In the genomic region with DNA sequence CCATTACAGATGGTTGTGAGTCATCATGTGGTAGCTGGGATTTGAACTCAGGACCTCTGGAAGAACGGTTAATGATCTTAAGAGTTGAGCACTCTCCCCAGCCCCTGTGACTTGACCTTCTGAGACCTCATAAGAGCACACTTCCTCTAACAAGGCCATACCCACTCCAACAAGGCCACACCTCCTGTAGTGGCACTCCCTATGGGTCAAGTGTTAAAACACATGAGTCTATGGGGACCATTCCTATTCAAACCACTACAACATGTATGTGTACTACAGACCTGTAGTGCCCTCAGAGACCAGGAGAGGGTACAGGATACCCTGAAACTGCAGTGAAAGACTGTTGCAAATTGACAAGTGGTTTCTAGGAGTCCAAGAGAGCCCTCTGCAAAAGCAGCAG, we compare ENCODE assay signal across 36 mouse cellular contexts. TPM values are rescaled to one million over a fixed set of nuclear protein-coding genes. Genes with fewer than 3 reads are reported as not detected.
DNase-seq lines count a peak whose midpoint lies in the region; ATAC-seq and TF ChIP-seq lines count a peak whose summit lies in the region.
"Had no signal": no experiment of that assay in that cellular context is flagged by ENCODE, and none has a peak within 500 bp of the region (broad histone marks: within the 10 kb centered on the region; RNA-seq: fewer than 3 reads in every experiment).

No protein-coding gene starts in this region.

- no peak overlapping the region for H3K4me3 ChIP-seq in lung, postnatal 0 days (ENCODE audit: low read depth, low read length)
- H3K4me3 ChIP-seq in neural tube, embryonic 15.5 days (replicated peaks), result no peak overlapping the region
- H3K4me3 ChIP-seq: embryonic facial prominence, embryonic 12.5 days; forebrain, embryonic 15.5 days; heart, embryonic 13.5 days; hindbrain, embryonic 10.5 days; intestine, embryonic 15.5 days; limb, embryonic 12.5 days; megakaryocyte, embryonic 14.5 days had no signal

- ATAC-seq in lung, postnatal 0 days, result 0 out of 2 replicates have a peak, but pooled peaks have one; percentile 30
- peak; percentile 39 for ATAC-seq in granulocyte monocyte progenitor cell, adult 5-6 weeks (replicated peaks; ENCODE audit: poor library complexity, severe bottlenecking)
- ATAC-seq in neural tube, embryonic 15.5 days (ENCODE audit: low FRiP score), result no peak
- ATAC-seq: forebrain, embryonic 15.5 days; hindbrain, embryonic 16.5 days; intestine, embryonic 15.5 days; Patski had no signal

- H3K27ac ChIP-seq in lung, postnatal 0 days (ENCODE audit: low read length), result no peak overlapping the region
- H3K27ac ChIP-seq in neural tube, embryonic 15.5 days (replicated peaks), result no peak overlapping the region
- H3K27ac ChIP-seq: embryonic facial prominence, embryonic 12.5 days; forebrain, embryonic 15.5 days; heart, embryonic 13.5 days; hindbrain, embryonic 10.5 days; intestine, embryonic 15.5 days; limb, embryonic 12.5 days had no signal

- no peaks in the 10 kb centered on the region for H3K9me3 ChIP-seq in lung, postnatal 0 days (ENCODE audit: low read length)
- no peaks in the 10 kb centered on the region for H3K9me3 ChIP-seq in neural tube, embryonic 15.5 days (replicated peaks)
- H3K9me3 ChIP-seq: embryonic facial prominence, embryonic 12.5 days; forebrain, embryonic 15.5 days; heart, embryonic 13.5 days; hindbrain, embryonic 10.5 days; intestine, embryonic 15.5 days; limb, embryonic 12.5 days; megakaryocyte, embryonic 14.5 days had no signal

- DNase-seq in lung, postnatal 0 days (ENCODE audit: low spot score), result no peak
- DNase-seq in lung, adult 18-20 months, result no peak
- peak; percentile 39 for DNase-seq in ES-CJ7 (ENCODE audit: low read depth, low spot score)
- DNase-seq in splenic B cell, adult 2 months (ENCODE audit: low read depth, low spot score), result peak; percentile 23
- no peak for DNase-seq in layer of hippocampus, postnatal 10 days (ENCODE audit: low spot score in 2 of 2)
- no peak for DNase-seq in layer of hippocampus, postnatal 25 days (ENCODE audit: extremely low spot score in 1 of 2, low spot score in 1 of 2)
- DNase-seq: adrenal gland, postnatal 25 days; cerebellum, adult 8-10 months; cerebellum, postnatal 25 days; embryo, embryonic 11 days; heart, postnatal 10 days; kidney, adult 2 months; kidney, postnatal 10 days; lung, postnatal 10 days; midbrain, embryonic 14.5 days; right cerebral cortex, adult 18-20 months; spleen, adult 18-20 months; thymus, adult 2 months; thymus, postnatal 36 days had no signal

- no peaks in the 10 kb centered on the region for H3K4me1 ChIP-seq in lung, postnatal 0 days (ENCODE audit: insufficient read depth, low read depth, low read length)
- no peaks in the 10 kb centered on the region for H3K4me1 ChIP-seq in neural tube, embryonic 15.5 days
- H3K4me1 ChIP-seq: embryonic facial prominence, embryonic 12.5 days; forebrain, embryonic 15.5 days; heart, embryonic 13.5 days; hindbrain, embryonic 10.5 days; intestine, embryonic 15.5 days; limb, embryonic 12.5 days had no signal

- 79% methylated on average over 1 of the region's 1 CpGs for WGBS in lung, postnatal 0 days
- 97% methylated on average over 1 of the region's 1 CpGs for WGBS in neural tube, embryonic 15.5 days

- no peak for TF ChIP-seq CTCF in lung, postnatal 0 days (IDR thresholded peaks at IDR 0.05)

- H3K36me3 ChIP-seq in lung, postnatal 0 days (ENCODE audit: insufficient read depth, low read length), result no peaks in the 10 kb centered on the region
- no peaks in the 10 kb centered on the region for H3K36me3 ChIP-seq in splenic B cell, adult 2 months (ENCODE audit: control insufficient read depth, insufficient read depth, low read length, poor library complexity, severe bottlenecking)
- no peaks in the 10 kb centered on the region for H3K36me3 ChIP-seq in neural tube, embryonic 15.5 days
- H3K36me3 ChIP-seq: embryonic facial prominence, embryonic 12.5 days; forebrain, embryonic 15.5 days; heart, embryonic 13.5 days; hindbrain, embryonic 10.5 days; intestine, embryonic 15.5 days; limb, embryonic 12.5 days had no signal

- no peak overlapping the region for H3K4me2 ChIP-seq in lung, postnatal 0 days (replicated peaks; ENCODE audit: low read depth, low read length)
- no peak overlapping the region for H3K4me2 ChIP-seq in neural tube, embryonic 15.5 days
- H3K4me2 ChIP-seq: embryonic facial prominence, embryonic 12.5 days; forebrain, embryonic 15.5 days; heart, embryonic 13.5 days; intestine, embryonic 15.5 days; limb, embryonic 12.5 days had no signal

- H3K9ac ChIP-seq in lung, postnatal 0 days (replicated peaks; ENCODE audit: low read depth), result no peak overlapping the region
- no peak overlapping the region for H3K9ac ChIP-seq in neural tube, embryonic 15.5 days (replicated peaks)
- H3K9ac ChIP-seq: embryonic facial prominence, embryonic 12.5 days; forebrain, embryonic 15.5 days; heart, embryonic 13.5 days; intestine, embryonic 15.5 days; limb, embryonic 12.5 days had no signal

- H3K27me3 ChIP-seq in lung, postnatal 0 days (replicated peaks; ENCODE audit: insufficient read depth, low read length), result no peaks in the 10 kb centered on the region
- no peaks in the 10 kb centered on the region for H3K27me3 ChIP-seq in splenic B cell, adult 2 months (ENCODE audit: control insufficient read depth, insufficient read depth, low read length, poor library complexity, severe bottlenecking)
- H3K27me3 ChIP-seq in neural tube, embryonic 15.5 days (replicated peaks), result no peaks in the 10 kb centered on the region
- H3K27me3 ChIP-seq: embryonic facial prominence, embryonic 12.5 days; forebrain, embryonic 15.5 days; heart, embryonic 13.5 days; intestine, embryonic 15.5 days; limb, embryonic 12.5 days; Patski had no signal

- no peak for TF ChIP-seq EP300 in lung, postnatal 0 days (IDR thresholded peaks at IDR 0.05)

RNA-seq across cellular contexts. Expression of a gene that starts 9.1 kb away (rescaled TPM):
- polyA plus RNA-seq in lung, postnatal 0 days (2015; fragmentation: Nextera tagmentation; extraction: Ambion mirVana), result 0.73 and 0.81 TPM in 2 replicates
- not detected in 2 replicates for total RNA-seq in granulocyte monocyte progenitor cell, adult 5-6 weeks (2014; fragmentation: Nextera tagmentation)
- not detected in 2 replicates for total RNA-seq in granulocyte monocyte progenitor cell, adult 5-6 weeks (2017)
- 2.1 TPM in 2 replicates for polyA plus RNA-seq in neural tube, embryonic 15.5 days (2015; fragmentation: Nextera tagmentation; extraction: Ambion mirVana)
- total RNA-seq in layer of hippocampus, postnatal 10 days (2021), result 1 to 10 TPM; 1.2 to 1.3 TPM
- total RNA-seq in layer of hippocampus, postnatal 25 days (2021), result under 1 TPM in 1 of 2 experiments, not detected in 1; 0.71 TPM
- total RNA-seq: MEL had no signal
- polyA plus RNA-seq: embryonic facial prominence, embryonic 12.5 days; limb, embryonic 12.5 days; Patski had no signal

RNA-seq across cellular contexts. Expression of a gene that starts 9.9 kb away (rescaled TPM):
- 24.2 and 33.8 TPM in 2 replicates for polyA plus RNA-seq in lung, postnatal 0 days (2015; fragmentation: Nextera tagmentation; extraction: Ambion mirVana)
- total RNA-seq in granulocyte monocyte progenitor cell, adult 5-6 weeks (2014; fragmentation: Nextera tagmentation), result 2.0 and 6.5 TPM in 2 replicates
- 7.5 and 11.7 TPM in 2 replicates for total RNA-seq in granulocyte monocyte progenitor cell, adult 5-6 weeks (2017)
- 11.5 and 16.2 TPM in 2 replicates for polyA plus RNA-seq in neural tube, embryonic 15.5 days (2015; fragmentation: Nextera tagmentation; extraction: Ambion mirVana)
- total RNA-seq in layer of hippocampus, postnatal 10 days (2021), result 10 to 100 TPM; 24.0 to 26.3 TPM
- total RNA-seq in layer of hippocampus, postnatal 25 days (2021), result 10 to 100 TPM; 31.6 to 44.8 TPM

RNA-seq across cellular contexts. Expression of a gene that starts 15.6 kb away (rescaled TPM):
- 26.0 and 28.8 TPM in 2 replicates for polyA plus RNA-seq in lung, postnatal 0 days (2015; fragmentation: Nextera tagmentation; extraction: Ambion mirVana)
- total RNA-seq in granulocyte monocyte progenitor cell, adult 5-6 weeks (2014; fragmentation: Nextera tagmentation), result 111 and 144 TPM in 2 replicates
- 80.1 and 145 TPM in 2 replicates for total RNA-seq in granulocyte monocyte progenitor cell, adult 5-6 weeks (2017)
- 73.6 and 74.3 TPM in 2 replicates for polyA plus RNA-seq in neural tube, embryonic 15.5 days (2015; fragmentation: Nextera tagmentation; extraction: Ambion mirVana)
- total RNA-seq in layer of hippocampus, postnatal 10 days (2021), result 10 to 100 TPM; 31.8 to 34.3 TPM
- total RNA-seq in layer of hippocampus, postnatal 25 days (2021), result 10 to 100 TPM; 28.4 to 35.1 TPM

RNA-seq across cellular contexts. Expression of a gene that starts 22.7 kb away (rescaled TPM):
- 0.95 and 2.4 TPM in 2 replicates for polyA plus RNA-seq in lung, postnatal 0 days (2015; fragmentation: Nextera tagmentation; extraction: Ambion mirVana)
- not detected in 2 replicates for total RNA-seq in granulocyte monocyte progenitor cell, adult 5-6 weeks (2014; fragmentation: Nextera tagmentation)
- not detected in 2 replicates for total RNA-seq in granulocyte monocyte progenitor cell, adult 5-6 weeks (2017)
- 1.7 and 8.7 TPM in 2 replicates for polyA plus RNA-seq in neural tube, embryonic 15.5 days (2015; fragmentation: Nextera tagmentation; extraction: Ambion mirVana)
- 10 to 100 TPM in 1 of 2 experiments, 1 to 10 TPM in 1; 1.3 to 17.2 TPM for total RNA-seq in layer of hippocampus, postnatal 10 days (2021)
- total RNA-seq in layer of hippocampus, postnatal 25 days (2021), result 1 to 10 TPM; 1.9 to 2.1 TPM
- total RNA-seq: left cerebral cortex, adult 18-20 months; liver, adult 2 months had no signal
- polyA plus RNA-seq: limb, embryonic 12.5 days had no signal

RNA-seq across cellular contexts. Expression of a gene that starts 29.8 kb away (rescaled TPM):
- not detected in 2 replicates for polyA plus RNA-seq in lung, postnatal 0 days (2015; fragmentation: Nextera tagmentation; extraction: Ambion mirVana)
- not detected in 2 replicates for total RNA-seq in granulocyte monocyte progenitor cell, adult 5-6 weeks (2014; fragmentation: Nextera tagmentation)
- total RNA-seq in granulocyte monocyte progenitor cell, adult 5-6 weeks (2017), result not detected in 2 replicates
- 1.6 and 1.9 TPM in 2 replicates for polyA plus RNA-seq in neural tube, embryonic 15.5 days (2015; fragmentation: Nextera tagmentation; extraction: Ambion mirVana)
- not detected for total RNA-seq in layer of hippocampus, postnatal 10 days (2021)
- not detected for total RNA-seq in layer of hippocampus, postnatal 25 days (2021)
- total RNA-seq: gastrocnemius, adult 18-20 months; left cerebral cortex, postnatal 14 days; liver, adult 2 months; MEL had no signal
- polyA plus RNA-seq: forebrain, embryonic 15.5 days; frontal cortex, adult 2 months; liver, adult 2 months; Patski; thymus, adult 2 months had no signal

Comparison
In these comparisons a context has a peak if more than half of its experiments do, and no peak if none do; other contexts are left out.
1. DNase-seq: peak in ES-CJ7 (single experiment) and splenic B cell, adult 2 months (single experiment); none in lung, postnatal 0 days (single experiment), lung, adult 18-20 months (0 of 2), layer of hippocampus, postnatal 10 days (0 of 2) and layer of hippocampus, postnatal 25 days (0 of 2).